Mouse (Mus musculus) kidney, adult 2 months (tissue): ENCODE measurements around the gene Ildr2.

Experiments used
- CTCF ChIP-seq: fragments of 200-500 bp; conservative IDR thresholded peaks from 2 replicates; pipeline ENCODE4 v1.5.1; 2011; ENCODE audit warnings: low read depth, mild to moderate bottlenecking, control low read depth, low read length, moderate library complexity, mixed read lengths; ENCODE audit not compliant: insufficient read depth, insufficient read length
- POLR2A ChIP-seq: fragments of 200-500 bp; IDR thresholded peaks from one replicate; pipeline ENCODE4 v1.6.1; 2011; ENCODE audit warnings: low read depth, low read length, control low read depth

DNA sequence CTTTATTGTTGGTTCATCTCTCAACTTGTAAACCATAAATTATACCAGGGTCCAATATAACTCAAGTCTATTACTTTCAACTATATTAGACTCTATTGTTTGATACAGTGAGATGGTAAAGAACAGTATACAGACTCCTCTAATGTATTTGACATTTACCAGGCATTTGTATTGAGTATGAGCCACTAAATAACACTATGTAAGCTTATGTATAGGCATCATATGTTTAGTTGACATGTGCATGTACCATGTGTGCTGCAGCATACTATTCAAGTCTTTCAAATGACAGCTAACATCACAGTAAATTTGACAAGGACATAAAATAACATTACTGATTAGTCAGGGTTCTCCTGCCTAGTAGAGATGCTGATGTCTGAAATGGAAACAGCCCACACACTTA lies 109.2 kb downstream of the Ildr2 start:
- TF ChIP-seq POLR2A (no peak), CTCF (no peak)
